Mouse (Mus musculus): ENCODE data around the gene Mycbp2. TPM values are rescaled to one million over a fixed set of nuclear protein-coding genes. Genes with fewer than 3 reads are reported as not detected.

Gene Mycbp2
- polyA plus RNA-seq, 2 experiments = 7.0 to 8.2 TPM

DNA sequence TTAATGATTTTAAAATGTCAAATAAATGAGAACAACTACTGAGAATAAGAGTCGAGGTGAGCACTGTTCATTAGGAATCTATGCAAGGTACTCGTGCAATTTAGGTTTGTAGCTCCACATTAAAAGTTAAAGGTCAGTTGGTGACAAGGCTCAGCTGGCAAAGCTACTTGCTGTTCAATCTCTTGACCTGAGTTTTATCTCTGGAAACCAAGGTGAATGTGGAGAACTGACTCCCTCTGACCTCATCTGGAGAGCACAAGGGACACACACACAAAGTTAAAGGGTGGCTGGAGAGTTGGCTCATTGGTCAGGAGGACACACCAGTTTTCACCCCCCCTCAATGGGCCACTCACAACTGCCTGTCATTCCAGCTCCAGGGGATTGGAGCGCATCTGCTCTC, 245.4 kb downstream of the Mycbp2 start:
- Histone ChIP-seq H3K27ac (no peak overlapping the region), H3K9ac (replicated peaks) (no peak overlapping the region), H3K4me1 (replicated peaks; ENCODE audit: control insufficient read depth in 2 of 2, insufficient read depth in 2 of 2, low read length in 1 of 2) (peaks cover 0 to 9% of the 10 kb centered on the region in 2 experiments; a peak in 3 of 4 replicates), H3K9me3 (ENCODE audit: control insufficient read depth, low read length) (no peaks in the 10 kb centered on the region), H3K27me3 (ENCODE audit: control insufficient read depth, insufficient read depth, low read length) (no peaks in the 10 kb centered on the region), H3K36me3 (replicated peaks; ENCODE audit: control insufficient read depth, insufficient read depth, low read depth) (no peaks in the 10 kb centered on the region; the same call in 1 of the 2 replicates), H3K4me2 (ENCODE audit: low read depth) (no peak overlapping the region), H3K4me3 (ENCODE audit: insufficient read depth in 1 of 2, low read depth in 2 of 2, low read length in 2 of 2) (no peak overlapping the region)
- 71% methylated on average over 3 of the region's 3 CpGs for WGBS (ENCODE audit: insufficient replicate concordance)
- no peak for ATAC-seq (ENCODE audit: insufficient read depth)
- DNase-seq (ENCODE audit: low read depth in 3 of 3, low spot score in 3 of 3) = no peak
- TF ChIP-seq EP300 (IDR thresholded peaks at IDR 0.05; ENCODE audit: low read depth) (no peak), CTCF (IDR thresholded peaks at IDR 0.05; ENCODE audit: low read depth) (no peak)

DNA sequence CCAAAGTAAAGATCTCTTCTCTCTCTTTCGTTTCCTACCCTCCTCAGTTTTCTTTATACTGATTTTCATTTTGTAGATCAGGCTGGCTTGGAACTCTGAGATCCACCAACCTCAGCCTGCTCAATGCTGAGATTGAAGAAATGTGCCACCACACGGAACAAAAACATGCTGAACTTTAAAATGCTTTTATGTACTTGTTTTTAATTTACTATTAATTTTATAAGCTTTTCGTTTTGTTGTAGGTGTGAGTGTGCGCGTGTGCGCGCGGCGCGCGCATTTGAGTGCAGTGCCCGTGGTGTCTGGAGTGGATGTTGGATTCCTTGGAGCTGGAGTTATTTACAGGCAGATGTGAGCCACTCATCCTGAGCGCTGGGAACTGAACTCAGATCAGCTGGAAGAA, 246.3 kb downstream of the Mycbp2 start:
- Histone ChIP-seq H3K9me3 (ENCODE audit: control insufficient read depth, low read length) (no peaks in the 10 kb centered on the region), H3K9ac (replicated peaks) (no peak overlapping the region), H3K27ac (no peak overlapping the region), H3K4me1 (replicated peaks; ENCODE audit: control insufficient read depth in 2 of 2, insufficient read depth in 2 of 2, low read length in 1 of 2) (peaks cover 0 to 9% of the 10 kb centered on the region in 2 experiments; a peak in 3 of 4 replicates), H3K4me3 (ENCODE audit: insufficient read depth in 1 of 2, low read depth in 2 of 2, low read length in 2 of 2) (peak overlapping the region in 1 of 2 experiments; percentile 82; a peak in 2 of 4 replicates), H3K36me3 (replicated peaks; ENCODE audit: control insufficient read depth, insufficient read depth, low read depth) (peaks cover 2% of the 10 kb centered on the region; the same call in 1 of the 2 replicates), H3K4me2 (ENCODE audit: low read depth) (peak overlapping the region; percentile 64), H3K27me3 (ENCODE audit: control insufficient read depth, insufficient read depth, low read length) (no peaks in the 10 kb centered on the region)
- DNase-seq (ENCODE audit: low read depth in 3 of 3, low spot score in 3 of 3) (no peak), ATAC-seq (ENCODE audit: insufficient read depth) (no peak)
- TF ChIP-seq CTCF (IDR thresholded peaks at IDR 0.05; ENCODE audit: low read depth) = no peak
- TF ChIP-seq EP300 (IDR thresholded peaks at IDR 0.05; ENCODE audit: low read depth) = no peak
- WGBS (ENCODE audit: insufficient replicate concordance) = 79% methylated on average over 13 of the region's 13 CpGs

DNA sequence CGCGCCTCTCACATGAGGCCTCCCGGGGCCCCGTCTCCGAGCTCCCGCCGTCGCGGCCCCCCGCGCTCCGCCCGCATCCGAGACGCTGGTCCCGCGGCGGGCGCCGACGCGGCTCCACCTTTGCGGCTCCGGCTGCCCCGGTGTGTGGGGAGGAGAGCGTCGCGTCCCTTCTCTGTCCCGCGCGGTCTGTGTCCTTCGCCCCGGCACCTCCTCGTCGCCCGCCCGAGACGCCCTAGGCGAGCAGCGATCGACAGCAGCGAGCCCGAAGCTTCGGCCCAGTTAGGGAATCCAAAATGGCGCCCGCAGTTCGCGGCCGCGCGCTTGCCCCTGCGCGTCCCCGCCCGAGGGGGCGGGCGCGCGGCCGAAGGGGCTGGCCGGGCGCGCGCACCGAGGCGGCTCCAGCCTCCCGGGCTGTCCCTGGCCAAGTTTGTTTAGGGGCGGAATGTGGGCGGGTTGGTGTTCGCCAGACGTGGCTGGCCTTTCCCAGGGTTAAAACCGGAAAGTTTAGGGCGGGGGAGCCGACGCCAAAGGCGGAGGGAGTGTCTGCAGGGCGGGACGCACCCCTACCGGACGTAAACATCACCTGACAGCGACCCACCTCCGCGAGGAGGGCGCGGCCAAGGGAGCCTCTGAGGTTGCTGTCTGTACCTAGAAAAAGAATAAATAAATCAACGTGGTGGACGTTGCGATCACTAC, 247.2 kb downstream of the Mycbp2 start, which contains the start of gene Fbxl3:
TSS of gene Fbxl3 (minus strand) at position 329 of the 696 bp plus-strand sequence.
- H3K9me3 ChIP-seq (ENCODE audit: control insufficient read depth, low read length) = no peaks in the 10 kb centered on the region
- peak within 1 kb of the TSS; percentile 92 for H3K27ac ChIP-seq
- TF ChIP-seq EP300 (IDR thresholded peaks at IDR 0.05; ENCODE audit: low read depth) (no peak), CTCF (IDR thresholded peaks at IDR 0.05; ENCODE audit: low read depth) (no peak; the same call in 1 of the 2 replicates)
- under 1% methylated on average over 86 of the region's 88 CpGs for WGBS (ENCODE audit: insufficient replicate concordance)
- peak within 1 kb of the TSS; percentile 76 to 82 for H3K4me3 ChIP-seq (ENCODE audit: insufficient read depth in 1 of 2, low read depth in 2 of 2, low read length in 2 of 2)
- peak within 1 kb of the TSS; percentile 78 for H3K4me2 ChIP-seq (ENCODE audit: low read depth)
- H3K4me1 ChIP-seq (replicated peaks; ENCODE audit: control insufficient read depth in 2 of 2, insufficient read depth in 2 of 2, low read length in 1 of 2) = peaks cover 0 to 9% of the 10 kb centered on the region in 2 experiments; a peak in 3 of 4 replicates
- no peaks in the 10 kb centered on the region for H3K27me3 ChIP-seq (ENCODE audit: control insufficient read depth, insufficient read depth, low read length)
- H3K36me3 ChIP-seq (replicated peaks; ENCODE audit: control insufficient read depth, insufficient read depth, low read depth) = peaks cover 8% of the 10 kb centered on the region
- ATAC-seq (ENCODE audit: insufficient read depth) (peak; percentile 87), DNase-seq (ENCODE audit: low read depth in 3 of 3, low spot score in 3 of 3) (peak; percentile 83 to 90 (median 86))
- H3K9ac ChIP-seq (replicated peaks) = peak within 1 kb of the TSS; percentile 98

DNA sequence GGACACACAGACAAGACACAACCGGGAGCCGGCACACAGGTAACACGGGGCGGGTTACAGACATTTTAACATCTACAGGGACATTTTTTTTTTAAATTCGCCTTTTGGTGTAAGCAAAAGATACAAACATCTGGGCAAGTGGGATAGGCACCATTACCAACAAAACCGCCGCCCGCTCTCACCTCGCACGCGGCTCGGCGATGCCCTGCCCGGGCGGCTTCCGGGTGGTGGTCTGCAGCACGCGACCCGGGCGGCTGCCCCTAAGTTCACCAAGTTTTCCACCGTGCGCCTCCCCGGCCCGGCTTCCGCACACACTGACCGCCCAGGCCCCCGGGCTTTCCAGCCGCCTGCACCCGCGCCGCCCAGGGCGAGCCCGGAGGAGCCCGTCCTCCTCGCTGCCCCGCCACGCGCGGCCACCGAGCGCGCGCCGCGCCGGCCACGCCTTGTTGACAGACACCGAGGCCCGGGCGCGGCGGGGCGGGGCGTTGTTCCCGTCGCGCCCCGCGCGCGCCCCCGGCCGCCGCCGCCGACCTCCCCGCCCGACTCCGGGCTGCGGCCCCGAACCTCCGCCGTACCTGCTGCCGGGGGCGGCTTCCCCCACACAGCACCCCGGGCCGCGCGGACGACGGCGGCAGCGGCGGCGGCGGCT, 247.9 kb downstream of the Mycbp2 start:
- peak; percentile 81 for ATAC-seq (ENCODE audit: insufficient read depth)
- Histone ChIP-seq H3K4me1 (replicated peaks; ENCODE audit: control insufficient read depth in 2 of 2, insufficient read depth in 2 of 2, low read length in 1 of 2) (peaks cover 0 to 11% of the 10 kb centered on the region in 2 experiments; a peak in 3 of 4 replicates), H3K4me2 (ENCODE audit: low read depth) (peak overlapping the region; percentile 78), H3K27ac (peak overlapping the region; percentile 92), H3K9me3 (ENCODE audit: control insufficient read depth, low read length) (no peaks in the 10 kb centered on the region), H3K4me3 (ENCODE audit: insufficient read depth in 1 of 2, low read depth in 2 of 2, low read length in 2 of 2) (peak overlapping the region; percentile 76 to 82), H3K27me3 (ENCODE audit: control insufficient read depth, insufficient read depth, low read length) (no peaks in the 10 kb centered on the region), H3K36me3 (replicated peaks; ENCODE audit: control insufficient read depth, insufficient read depth, low read depth) (peaks cover 13% of the 10 kb centered on the region), H3K9ac (replicated peaks) (peak overlapping the region; percentile 98)
- WGBS (ENCODE audit: insufficient replicate concordance) = under 1% methylated on average over 70 of the region's 86 CpGs
- DNase-seq (ENCODE audit: low read depth in 3 of 3, low spot score in 3 of 3) = peak; percentile 63 to 78 (median 70)
- TF ChIP-seq EP300 (IDR thresholded peaks at IDR 0.05; ENCODE audit: low read depth) = no peak

DNA sequence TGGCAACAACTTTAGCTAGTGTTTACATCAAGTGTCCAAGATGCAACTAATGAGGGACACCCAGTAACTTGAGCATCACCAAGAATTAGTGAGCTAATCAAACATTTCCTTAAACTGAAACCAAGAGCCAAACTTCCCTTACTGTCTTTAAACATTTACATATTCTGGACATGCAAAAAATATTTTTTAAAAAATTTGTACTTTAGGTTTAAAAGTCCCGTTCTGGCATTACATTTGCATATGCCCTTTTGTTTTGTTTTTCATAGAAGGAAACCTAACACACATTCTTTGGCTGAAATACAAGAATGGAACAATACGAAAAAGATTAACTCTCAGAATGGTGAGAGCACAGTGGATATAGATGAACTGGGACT, 248.4 kb downstream of the Mycbp2 start:
- no peak for TF ChIP-seq CTCF (IDR thresholded peaks at IDR 0.05; ENCODE audit: low read depth)
- TF ChIP-seq EP300 (IDR thresholded peaks at IDR 0.05; ENCODE audit: low read depth) = no peak
- peaks cover 0 to 15% of the 10 kb centered on the region in 2 experiments; a peak in 3 of 4 replicates for H3K4me1 ChIP-seq (replicated peaks; ENCODE audit: control insufficient read depth in 2 of 2, insufficient read depth in 2 of 2, low read length in 1 of 2)
- H3K4me2 ChIP-seq (ENCODE audit: low read depth) = peak overlapping the region; percentile 78
- DNase-seq (ENCODE audit: low read depth in 3 of 3, low spot score in 3 of 3) (no peak), ATAC-seq (ENCODE audit: insufficient read depth) (no peak)
- peak overlapping the region; percentile 76 to 82 for H3K4me3 ChIP-seq (ENCODE audit: insufficient read depth in 1 of 2, low read depth in 2 of 2, low read length in 2 of 2)
- WGBS (ENCODE audit: insufficient replicate concordance) = 0% methylated on average over 2 of the region's 2 CpGs
- H3K27ac ChIP-seq = peak overlapping the region; percentile 92
- peaks cover 18% of the 10 kb centered on the region for H3K36me3 ChIP-seq (replicated peaks; ENCODE audit: control insufficient read depth, insufficient read depth, low read depth)
- H3K27me3 ChIP-seq (ENCODE audit: control insufficient read depth, insufficient read depth, low read length) = no peaks in the 10 kb centered on the region
- no peaks in the 10 kb centered on the region for H3K9me3 ChIP-seq (ENCODE audit: control insufficient read depth, low read length)
- peak overlapping the region; percentile 98 for H3K9ac ChIP-seq (replicated peaks)
